In the genomic region with DNA sequence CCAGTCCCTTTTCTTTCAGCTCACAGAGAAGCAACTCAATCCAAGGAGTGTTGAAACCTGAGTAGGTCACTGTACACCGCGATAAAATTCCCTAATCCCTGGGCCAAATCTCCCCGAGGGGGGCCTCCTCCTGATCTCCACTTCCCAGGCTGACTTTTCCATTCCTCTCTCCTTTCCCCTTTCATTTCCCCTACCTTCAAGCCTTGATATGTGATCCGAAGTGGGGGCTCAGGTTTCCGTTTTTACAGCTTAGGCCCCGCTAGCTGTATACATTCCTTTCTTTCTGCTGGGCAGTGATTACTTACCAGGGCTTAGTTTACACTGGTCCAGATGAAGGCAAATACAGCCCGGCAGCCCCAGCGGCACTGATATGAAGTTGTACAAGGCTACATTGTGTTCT, we compare ENCODE assay signal across 9 mouse cellular contexts. TPM values are rescaled to one million over a fixed set of nuclear protein-coding genes. Genes with fewer than 3 reads are reported as not detected.
DNase-seq lines count a peak whose midpoint lies in the region; ATAC-seq and TF ChIP-seq lines count a peak whose summit lies in the region.
"Had no signal": no experiment of that assay in that cellular context is flagged by ENCODE, and none has a peak within 500 bp of the region (broad histone marks: within the 10 kb centered on the region; RNA-seq: fewer than 3 reads in every experiment).

No protein-coding gene starts in this region.

- H3K9me3 ChIP-seq in heart, postnatal 0 days (replicated peaks; ENCODE audit: control insufficient read depth, low read length), result peaks cover 4% of the 10 kb centered on the region; the same call in 1 of the 2 replicates
- H3K9me3 ChIP-seq in midbrain, embryonic 14.5 days (ENCODE audit: control insufficient read depth, low read length), result no peaks in the 10 kb centered on the region

- peak overlapping the region; percentile 40 for H3K4me3 ChIP-seq in cerebellum, adult 2 months (replicated peaks; ENCODE audit: insufficient read depth, low read depth, low read length)
- peak overlapping the region; percentile 35 for H3K4me3 ChIP-seq in heart, postnatal 0 days (ENCODE audit: low read depth, low read length)
- H3K4me3 ChIP-seq in midbrain, embryonic 14.5 days (replicated peaks; ENCODE audit: low read depth, low read length), result peak overlapping the region; percentile 90

- no peaks in the 10 kb centered on the region for H3K27me3 ChIP-seq in cerebellum, adult 2 months (ENCODE audit: control insufficient read depth, insufficient read depth, low read length)
- 0 out of 2 replicates have a peak, but pooled peaks cover 4% of the 10 kb centered on the region for H3K27me3 ChIP-seq in heart, postnatal 0 days (ENCODE audit: control insufficient read depth, insufficient read depth, low read length)
- no peaks in the 10 kb centered on the region for H3K27me3 ChIP-seq in midbrain, embryonic 14.5 days (ENCODE audit: control insufficient read depth, insufficient read depth, low read length)

- 33% methylated on average over 8 of the region's 8 CpGs for WGBS in cerebellum, adult 2 months
- WGBS in heart, postnatal 0 days, result 8% methylated on average over 8 of the region's 8 CpGs
- 3% methylated on average over 8 of the region's 8 CpGs for WGBS in midbrain, embryonic 14.5 days

- peaks cover 5% of the 10 kb centered on the region; the same call in 1 of the 2 replicates for H3K4me1 ChIP-seq in cerebellum, adult 2 months (ENCODE audit: control insufficient read depth, insufficient read depth, low read length)
- H3K4me1 ChIP-seq in heart, postnatal 0 days (ENCODE audit: control insufficient read depth, insufficient read depth), result no peaks in the 10 kb centered on the region
- peaks cover 36% of the 10 kb centered on the region for H3K4me1 ChIP-seq in midbrain, embryonic 14.5 days (ENCODE audit: control insufficient read depth, insufficient read depth, low read length)

- peak; percentile 32 to 41 for DNase-seq in cerebellum, adult 2 months
- DNase-seq in cerebellum, adult 9-11 months, result no peak
- peak; percentile 70 for DNase-seq in embryo, embryonic 11 days
- no peak for DNase-seq in heart, postnatal 0 days (ENCODE audit: low spot score)
- DNase-seq in midbrain, embryonic 14.5 days, result peak; percentile 24
- no peak for DNase-seq in right cerebral cortex, adult 18-20 months
- DNase-seq in frontal cortex, postnatal 10 days (ENCODE audit: low spot score in 2 of 2), result no peak
- DNase-seq in left cerebral cortex, adult 18-20 months (ENCODE audit: low spot score in 2 of 2), result no peak
- DNase-seq: adrenal gland, adult 8-10 months had no signal

- no peaks in the 10 kb centered on the region for H3K36me3 ChIP-seq in heart, postnatal 0 days (replicated peaks; ENCODE audit: control insufficient read depth, insufficient read depth, low read length)
- no peaks in the 10 kb centered on the region for H3K36me3 ChIP-seq in midbrain, embryonic 14.5 days (ENCODE audit: control insufficient read depth, insufficient read depth, low read length)

- TF ChIP-seq POLR2A in cerebellum, adult 2 months (IDR thresholded peaks at IDR 0.05; ENCODE audit: borderline replicate concordance, insufficient read depth, low read length), result no peak

- TF ChIP-seq CTCF in cerebellum, adult 2 months (IDR thresholded peaks at IDR 0.05; ENCODE audit: borderline replicate concordance, insufficient read depth, low read depth, low read length), result no peak
- TF ChIP-seq CTCF in heart, postnatal 0 days (IDR thresholded peaks at IDR 0.05; ENCODE audit: low read depth), result no peak

- ATAC-seq in heart, postnatal 0 days (ENCODE audit: insufficient read depth, low read depth), result no peak
- ATAC-seq in midbrain, embryonic 14.5 days (ENCODE audit: low FRiP score, low TSS enrichment), result no peak

- no peak overlapping the region for H3K27ac ChIP-seq in cerebellum, adult 2 months (ENCODE audit: insufficient read depth, low read length)
- H3K27ac ChIP-seq in heart, postnatal 0 days (ENCODE audit: low read depth), result peak overlapping the region; percentile 84
- H3K27ac ChIP-seq in midbrain, embryonic 14.5 days (replicated peaks; ENCODE audit: low read depth, low read length), result peak overlapping the region; percentile 37; the same call in 1 of the 2 replicates

- H3K9ac ChIP-seq in heart, postnatal 0 days (replicated peaks; ENCODE audit: low read depth, low read length), result peak overlapping the region; percentile 47
- peak overlapping the region; percentile 47 for H3K9ac ChIP-seq in midbrain, embryonic 14.5 days (replicated peaks; ENCODE audit: low read length)

- H3K4me2 ChIP-seq in heart, postnatal 0 days (ENCODE audit: low read depth, low read length), result peak overlapping the region; percentile 98
- peak overlapping the region; percentile 92 for H3K4me2 ChIP-seq in midbrain, embryonic 14.5 days (ENCODE audit: low read length)

- TF ChIP-seq EP300 in heart, postnatal 0 days (IDR thresholded peaks at IDR 0.05; ENCODE audit: low read depth), result no peak

RNA-seq across cellular contexts. Expression of gene Sobp, which starts 3.2 kb away (rescaled TPM):
- polyA plus RNA-seq in cerebellum, adult 2 months (2012; rRNA removed), result 14.7 and 15.2 TPM in 2 replicates
- total RNA-seq in heart, postnatal 0 days (2014; rRNA removed; ENCODE audit: low replicate concordance), result 2.6 and 3.9 TPM in 2 replicates
- 2.5 and 3.0 TPM in 2 replicates for polyA plus RNA-seq in heart, postnatal 0 days (2015; fragmentation: Nextera tagmentation; extraction: Ambion mirVana)
- 21.2 and 23.7 TPM in 2 replicates for polyA plus RNA-seq in midbrain, embryonic 14.5 days (2014; fragmentation: Nextera tagmentation; extraction: Ambion mirVana)
- 10 to 100 TPM; 68.0 to 71.5 TPM for total RNA-seq in left cerebral cortex, adult 18-20 months (2021)

RNA-seq across cellular contexts. Expression of gene 9030612E09Rik, which starts 3.4 kb away (rescaled TPM):
- polyA plus RNA-seq in cerebellum, adult 2 months (2012; rRNA removed), result 2.9 and 3.3 TPM in 2 replicates
- total RNA-seq in heart, postnatal 0 days (2014; rRNA removed; ENCODE audit: low replicate concordance), result 0.11 and 0.43 TPM in 2 replicates
- polyA plus RNA-seq in heart, postnatal 0 days (2015; fragmentation: Nextera tagmentation; extraction: Ambion mirVana), result 1.1 and 1.2 TPM in 2 replicates
- polyA plus RNA-seq in midbrain, embryonic 14.5 days (2014; fragmentation: Nextera tagmentation; extraction: Ambion mirVana), result 2.2 and 2.4 TPM in 2 replicates
- 1 to 10 TPM; 2.0 to 2.2 TPM for total RNA-seq in left cerebral cortex, adult 18-20 months (2021)

RNA-seq across cellular contexts. Expression of gene Pdss2, which starts 50.2 kb away (rescaled TPM):
- polyA plus RNA-seq in cerebellum, adult 2 months (2012; rRNA removed), result 12.8 and 13.7 TPM in 2 replicates
- 15.0 and 28.9 TPM in 2 replicates for total RNA-seq in heart, postnatal 0 days (2014; rRNA removed; ENCODE audit: low replicate concordance)
- 14.1 and 14.7 TPM in 2 replicates for polyA plus RNA-seq in heart, postnatal 0 days (2015; fragmentation: Nextera tagmentation; extraction: Ambion mirVana)
- 18.1 and 19.0 TPM in 2 replicates for polyA plus RNA-seq in midbrain, embryonic 14.5 days (2014; fragmentation: Nextera tagmentation; extraction: Ambion mirVana)
- 10 to 100 TPM; 16.5 to 19.3 TPM for total RNA-seq in left cerebral cortex, adult 18-20 months (2021)

Comparison
In these comparisons a context has a peak if more than half of its experiments do, and no peak if none do; other contexts are left out.
1. DNase-seq: peak in cerebellum, adult 2 months (2 of 2), embryo, embryonic 11 days (single experiment) and midbrain, embryonic 14.5 days (single experiment); none in cerebellum, adult 9-11 months (single experiment), heart, postnatal 0 days (single experiment), right cerebral cortex, adult 18-20 months (single experiment), frontal cortex, postnatal 10 days (0 of 2) and left cerebral cortex, adult 18-20 months (0 of 2).
2. H3K4me3 ChIP-seq: peak in every context shown above with its lines; median percentile 90 in midbrain, embryonic 14.5 days; 40 in cerebellum, adult 2 months; 35 in heart, postnatal 0 days.